Mouse (Mus musculus): ENCODE results near the gene Gm21411. TPM values are rescaled to one million over a fixed set of nuclear protein-coding genes. Genes with fewer than 3 reads are reported as not detected.
"Not testable (repeated sequence)": the region's sequence is repeated elsewhere in the genome, so short reads cannot be mapped to it uniquely, and the experiment has no call there.

Gm21411 gene
- not detected in 2 replicates for polyA plus RNA-seq (2015; fragmentation: Nextera tagmentation; extraction: Ambion mirVana)

DNA sequence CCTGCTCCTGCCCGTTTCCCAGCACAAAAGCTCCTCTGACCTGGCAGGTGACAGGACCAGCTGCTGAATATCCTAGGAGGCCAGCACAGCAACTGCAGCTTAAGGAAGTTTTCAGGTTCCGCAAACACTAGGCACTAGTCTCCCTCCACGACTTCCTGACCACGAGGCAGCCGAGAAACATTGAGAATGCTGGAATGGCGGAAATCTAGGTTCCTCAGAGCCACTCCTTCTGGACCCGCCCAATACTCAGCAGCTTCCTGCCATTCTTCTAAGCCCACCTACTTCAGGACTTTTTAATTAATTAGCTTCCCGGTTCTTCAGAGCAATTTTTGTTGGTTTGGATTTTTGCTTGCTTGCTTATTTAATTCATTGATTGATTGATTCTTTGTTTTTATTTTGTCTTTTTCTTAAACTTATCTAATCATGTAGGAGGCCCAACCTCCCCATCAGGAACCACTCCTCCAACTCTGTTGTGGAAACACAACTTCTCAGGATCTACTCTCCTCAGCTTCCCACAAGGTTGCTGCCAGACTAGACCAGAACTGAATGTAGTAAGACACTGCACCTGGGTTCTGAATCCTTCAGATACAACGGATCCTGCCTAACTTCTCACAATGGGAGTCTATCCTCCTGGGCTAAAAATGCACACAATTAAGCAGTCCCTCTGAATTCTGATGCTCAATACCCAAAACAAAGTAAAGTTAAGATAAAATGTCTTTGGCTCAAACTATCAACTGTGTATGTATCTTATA, at the start of gene Gm21411:
Gene Gm21411 (minus strand): TSS at position 205 of the 752 bp plus-strand sequence.
- H3K9me3 ChIP-seq; H3K36me3 ChIP-seq; H3K27ac ChIP-seq; H3K27me3 ChIP-seq; H3K4me3 ChIP-seq; H3K9ac ChIP-seq; ATAC-seq (ENCODE audit: borderline replicate concordance, extremely low read depth, low FRiP score, low TSS enrichment); H3K4me1 ChIP-seq; H3K4me2 ChIP-seq: not testable (repeated sequence)
- 64% methylated on average over 9 of the region's 9 CpGs for WGBS

DNA sequence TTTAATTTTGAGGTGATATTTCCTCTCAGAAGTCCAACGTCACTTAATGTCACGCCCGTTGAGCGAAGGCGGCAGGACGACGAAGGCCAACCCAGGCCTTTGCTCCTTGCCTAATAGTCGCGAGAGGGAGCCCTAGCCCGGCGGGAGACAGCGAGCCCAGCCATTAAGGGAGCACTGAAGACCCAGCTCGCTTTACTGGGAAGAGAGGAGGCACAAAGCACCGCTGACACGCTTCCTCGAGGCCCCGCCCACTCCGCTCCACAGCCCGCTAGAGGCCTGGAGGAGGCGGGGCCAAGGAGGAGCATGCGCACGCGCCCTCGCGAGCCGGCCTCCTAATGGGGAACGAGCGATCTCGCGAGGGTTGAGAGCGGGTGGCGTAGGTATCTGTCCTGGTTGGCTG, 32.3 kb upstream of the Gm21411 start:
- H3K36me3 ChIP-seq; H3K9me3 ChIP-seq; H3K4me1 ChIP-seq; H3K27ac ChIP-seq; H3K4me3 ChIP-seq; H3K9ac ChIP-seq; H3K4me2 ChIP-seq; ATAC-seq (ENCODE audit: borderline replicate concordance, extremely low read depth, low FRiP score, low TSS enrichment); H3K27me3 ChIP-seq: not testable (repeated sequence)
- 51% methylated on average over 32 of the region's 32 CpGs for WGBS

DNA sequence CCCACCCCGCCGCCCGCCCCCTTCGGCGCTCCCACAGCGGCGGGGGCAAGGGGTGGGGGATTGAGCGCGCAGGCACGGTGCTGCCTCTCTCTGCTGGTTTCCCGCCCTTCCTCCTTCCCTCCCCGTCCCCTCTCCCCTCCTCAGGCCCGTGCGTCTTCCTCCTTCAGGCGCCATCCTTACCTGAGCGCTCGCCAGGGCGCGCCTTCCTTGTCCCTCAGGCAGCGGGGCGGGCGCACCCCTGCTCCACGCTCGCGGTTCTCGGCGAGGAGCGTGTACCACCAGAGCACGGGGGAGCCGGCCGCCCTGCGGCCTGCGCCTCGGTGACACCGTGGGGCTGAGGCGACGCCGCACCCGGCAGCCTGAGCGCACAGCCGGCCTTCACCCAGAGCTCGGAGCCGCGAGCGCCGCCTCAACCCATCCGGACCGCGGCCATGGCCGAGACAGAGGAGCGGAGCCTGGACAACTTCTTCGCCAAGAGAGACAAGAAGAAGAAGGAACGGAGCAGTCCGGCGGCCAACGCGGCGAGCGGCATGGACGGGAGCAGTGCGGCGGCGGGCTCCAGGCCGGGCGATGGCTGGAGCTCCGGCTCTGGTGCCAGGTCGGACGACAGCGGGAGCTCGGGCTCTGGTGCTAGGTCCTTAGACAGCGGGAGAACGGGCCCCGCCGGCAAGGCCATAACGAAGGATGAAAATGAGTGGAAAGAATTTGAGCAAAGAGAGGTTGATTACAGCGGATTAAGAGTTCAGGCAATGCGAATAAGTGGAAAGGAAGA, 23.1 kb upstream of the Gm21411 start:
- H3K9me3 ChIP-seq, result peaks cover 8% of the 10 kb centered on the region; the same call in 1 of the 2 replicates
- no peaks in the 10 kb centered on the region for H3K4me1 ChIP-seq
- 8% methylated on average over 69 of the region's 77 CpGs for WGBS
- no peak overlapping the region for H3K4me3 ChIP-seq
- no peak overlapping the region for H3K9ac ChIP-seq
- no peak overlapping the region for H3K27ac ChIP-seq
- H3K36me3 ChIP-seq, result no peaks in the 10 kb centered on the region
- H3K4me2 ChIP-seq, result peak overlapping the region; percentile 13; the same call in 1 of the 2 replicates
- 0 out of 2 replicates have a peak, but pooled peaks have one; percentile 27 for ATAC-seq (ENCODE audit: borderline replicate concordance, extremely low read depth, low FRiP score, low TSS enrichment)
- H3K27me3 ChIP-seq, result peaks cover 6% of the 10 kb centered on the region

DNA sequence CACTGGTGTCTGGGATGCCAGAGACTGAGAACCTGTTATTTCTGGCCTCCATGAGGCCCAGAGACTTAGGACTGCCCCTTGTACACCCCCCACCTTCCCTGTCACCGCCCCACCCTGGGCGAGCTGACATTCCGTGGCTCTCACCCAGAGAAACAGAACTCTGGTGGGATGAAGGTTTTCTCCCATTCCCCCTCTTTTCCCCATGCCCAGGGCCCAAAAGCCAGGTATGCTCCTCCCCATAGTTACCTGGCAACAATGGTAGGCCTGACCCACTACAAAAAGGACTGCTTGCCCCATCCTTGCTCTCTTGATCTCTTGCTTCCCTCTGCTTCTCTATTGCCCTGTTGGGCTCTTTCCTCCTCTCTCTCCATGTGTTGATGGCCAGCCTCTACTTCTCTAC, 5.8 kb upstream of the Gm21411 start:
- Histone ChIP-seq H3K9ac (no peak overlapping the region), H3K27ac (no peak overlapping the region), H3K9me3 (peaks cover 4% of the 10 kb centered on the region; the same call in 1 of the 2 replicates), H3K4me2 (no peak overlapping the region), H3K4me1 (no peaks in the 10 kb centered on the region), H3K4me3 (no peak overlapping the region), H3K27me3 (no peaks in the 10 kb centered on the region), H3K36me3 (no peaks in the 10 kb centered on the region)
- ATAC-seq (ENCODE audit: borderline replicate concordance, extremely low read depth, low FRiP score, low TSS enrichment), result no peak
- 94% methylated on average over 3 of the region's 3 CpGs for WGBS

DNA sequence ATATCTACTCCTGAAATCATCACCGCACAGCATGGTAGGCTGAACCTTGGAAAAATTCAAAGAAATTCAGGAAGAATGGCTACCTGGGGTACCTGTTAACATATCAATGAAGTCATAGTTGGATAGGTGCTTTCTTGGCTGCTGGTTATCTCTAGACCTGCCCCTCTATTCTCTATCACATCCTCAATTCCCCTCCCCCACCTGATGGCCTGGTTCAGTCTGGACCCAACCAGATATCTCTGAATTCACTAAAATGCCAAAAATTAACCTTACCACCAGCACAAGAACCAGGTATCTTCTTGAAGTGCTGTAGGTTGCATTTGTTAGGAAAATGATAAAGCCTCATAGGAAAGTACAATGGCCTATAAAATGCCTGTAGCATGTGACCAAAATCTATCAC, 1.3 kb downstream of the Gm21411 start:
- not testable (repeated sequence) for ATAC-seq (ENCODE audit: borderline replicate concordance, extremely low read depth, low FRiP score, low TSS enrichment); H3K27me3 ChIP-seq; H3K36me3 ChIP-seq; H3K4me2 ChIP-seq; H3K9ac ChIP-seq; H3K4me1 ChIP-seq; H3K4me3 ChIP-seq; H3K27ac ChIP-seq; H3K9me3 ChIP-seq
- 100% methylated on average over 1 of the region's 1 CpGs for WGBS

DNA sequence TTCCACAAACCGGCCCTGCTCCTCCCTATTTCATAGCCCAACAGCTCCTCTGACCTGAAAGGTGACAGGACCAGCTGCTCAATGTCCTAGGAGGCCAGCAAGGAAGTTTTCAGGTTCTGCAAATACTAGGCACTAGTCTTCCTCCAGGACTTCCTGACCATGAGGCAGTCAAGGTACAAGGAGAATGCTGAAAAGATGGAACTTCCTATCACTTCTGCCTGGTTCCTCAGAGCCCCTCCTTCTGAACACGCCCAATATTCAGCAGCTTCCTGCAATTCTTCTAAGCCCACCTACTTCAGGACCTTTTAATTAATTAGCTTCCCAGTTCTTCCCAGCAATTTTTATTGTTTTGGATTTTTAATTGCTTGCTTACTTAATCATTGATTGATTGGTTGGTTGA, 4.6 kb downstream of the Gm21411 start:
- not testable (repeated sequence) for H3K27ac ChIP-seq; H3K9me3 ChIP-seq; H3K4me3 ChIP-seq; H3K4me2 ChIP-seq; H3K36me3 ChIP-seq; ATAC-seq (ENCODE audit: borderline replicate concordance, extremely low read depth, low FRiP score, low TSS enrichment); H3K9ac ChIP-seq; H3K27me3 ChIP-seq; H3K4me1 ChIP-seq
- WGBS, result 70% methylated on average over 2 of the region's 2 CpGs

DNA sequence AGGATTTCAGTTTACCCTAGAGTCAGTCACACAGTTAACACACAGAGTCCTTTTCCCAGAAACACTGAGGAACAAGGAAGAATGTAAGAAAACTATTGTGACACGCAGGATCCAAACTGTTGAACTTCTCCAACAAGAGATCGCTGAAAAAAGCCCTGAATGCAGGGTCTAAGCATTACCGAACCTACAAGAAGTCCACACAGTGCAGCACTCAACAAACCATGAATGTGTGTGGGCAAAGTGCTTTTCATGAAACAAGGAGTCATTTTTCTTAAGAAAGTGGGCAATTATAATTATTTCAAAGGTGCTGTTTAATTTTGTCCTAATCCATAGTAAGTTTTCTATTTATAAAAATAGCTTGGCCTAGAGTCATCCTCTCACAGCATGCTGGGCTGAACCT, 6.3 kb downstream of the Gm21411 start:
- not testable (repeated sequence) for H3K27ac ChIP-seq; H3K4me2 ChIP-seq; H3K9me3 ChIP-seq; H3K4me1 ChIP-seq; H3K9ac ChIP-seq; H3K4me3 ChIP-seq; H3K36me3 ChIP-seq; H3K27me3 ChIP-seq; ATAC-seq (ENCODE audit: borderline replicate concordance, extremely low read depth, low FRiP score, low TSS enrichment)
- WGBS, result 51% methylated on average over 3 of the region's 3 CpGs

Other genes with a start within 250 kb of the Gm21411 start
- not detected in 2 replicates for gene Zfp989, start 62.4 kb upstream of the Gm21411 start, polyA plus RNA-seq (2015; fragmentation: Nextera tagmentation; extraction: Ambion mirVana)
- not detected in 2 replicates for gene Rex2, start 112.3 kb upstream of the Gm21411 start, polyA plus RNA-seq (2015; fragmentation: Nextera tagmentation; extraction: Ambion mirVana)
- 3.6 and 4.0 TPM in 2 replicates for gene Zfp991, start 222.4 kb upstream of the Gm21411 start, polyA plus RNA-seq (2015; fragmentation: Nextera tagmentation; extraction: Ambion mirVana)